ENCODE assay signal across 23 mouse cellular contexts in genomic region chr9:27951110-27951509, GRCm38 (mm10).
DNase-seq lines count a peak whose midpoint lies in the region; ATAC-seq lines count a peak whose summit lies in the region.
"Had no signal": no experiment of that assay in that cellular context is flagged by ENCODE, and none has a peak within 500 bp of the region (broad histone marks: within the 10 kb centered on the region; RNA-seq: fewer than 3 reads in every experiment).

No protein-coding gene starts in this region.

- no peaks in the 10 kb centered on the region for H3K27me3 ChIP-seq in lung, embryonic 15.5 days
- no peaks in the 10 kb centered on the region for H3K27me3 ChIP-seq in stomach, embryonic 14.5 days (ENCODE audit: control insufficient read depth, insufficient read depth, low read length)
- H3K27me3 ChIP-seq: embryonic facial prominence, embryonic 13.5 days; forebrain, embryonic 13.5 days; heart, embryonic 15.5 days; hindbrain, embryonic 13.5 days; Patski had no signal

- 55% methylated on average over 5 of the region's 5 CpGs for WGBS in lung, embryonic 15.5 days
- WGBS in stomach, embryonic 14.5 days = 54% methylated on average over 5 of the region's 5 CpGs

- DNase-seq in embryo, embryonic 11 days = peak; percentile 2
- DNase-seq in embryo, embryonic 10 days (ENCODE audit: low spot score) = no peak
- DNase-seq in lung, postnatal 25 days (ENCODE audit: low spot score) = no peak
- DNase-seq in ovary, adult 18-20 months (ENCODE audit: low spot score) = no peak
- DNase-seq in adipocyte (ENCODE audit: low spot score) = no peak
- DNase-seq: adrenal gland, adult 2 months; adrenal gland, postnatal 25 days; cerebellum, adult 2 months; cerebellum, postnatal 10 days; forebrain, postnatal 0 days; gastrocnemius, postnatal 14 days; heart, adult 2 months; heart, postnatal 14 days had no signal

- H3K4me2 ChIP-seq in lung, embryonic 15.5 days = no peak overlapping the region
- H3K4me2 ChIP-seq in stomach, embryonic 14.5 days (replicated peaks; ENCODE audit: low read depth, low read length) = no peak overlapping the region
- H3K4me2 ChIP-seq: embryonic facial prominence, embryonic 13.5 days; forebrain, embryonic 13.5 days; heart, embryonic 11.5 days; heart, embryonic 15.5 days; hindbrain, embryonic 13.5 days had no signal

- 0 out of 2 replicates have a peak overlapping the region, but pooled peaks have one; percentile 58 for H3K27ac ChIP-seq in lung, embryonic 15.5 days
- no peak overlapping the region for H3K27ac ChIP-seq in stomach, embryonic 14.5 days (ENCODE audit: low read length)
- H3K27ac ChIP-seq: embryonic facial prominence, embryonic 13.5 days; forebrain, embryonic 13.5 days; heart, adult 2 months; heart, embryonic 15.5 days; hindbrain, embryonic 13.5 days; hindbrain, postnatal 0 days had no signal

- no peak for ATAC-seq in lung, embryonic 15.5 days (ENCODE audit: borderline replicate concordance, extremely low read depth, low FRiP score, low TSS enrichment)
- ATAC-seq in stomach, embryonic 14.5 days (ENCODE audit: insufficient number of reproducible peaks, insufficient read depth, low FRiP score, low read depth) = peak; percentile 23; the same call in 1 of the 2 replicates
- ATAC-seq: activated CD4-positive, CD25-positive, alpha-beta regulatory T cell, adult 4 months; forebrain, embryonic 13.5 days; forebrain, postnatal 0 days; hindbrain, postnatal 0 days; Patski had no signal

- no peaks in the 10 kb centered on the region for H3K9me3 ChIP-seq in lung, embryonic 15.5 days
- no peaks in the 10 kb centered on the region for H3K9me3 ChIP-seq in stomach, embryonic 14.5 days (ENCODE audit: control insufficient read depth, low read depth, low read length)
- H3K9me3 ChIP-seq: embryonic facial prominence, embryonic 13.5 days; forebrain, embryonic 13.5 days; heart, embryonic 15.5 days; hindbrain, embryonic 13.5 days had no signal

- no peaks in the 10 kb centered on the region for H3K4me1 ChIP-seq in lung, embryonic 15.5 days
- H3K4me1 ChIP-seq in stomach, embryonic 14.5 days (ENCODE audit: control insufficient read depth, insufficient read depth, low read length) = peaks cover 4% of the 10 kb centered on the region; the same call in 1 of the 2 replicates
- H3K4me1 ChIP-seq: embryonic facial prominence, embryonic 13.5 days; forebrain, embryonic 13.5 days; heart, embryonic 15.5 days; hindbrain, embryonic 13.5 days had no signal

- no peak overlapping the region for H3K4me3 ChIP-seq in lung, embryonic 15.5 days
- no peak overlapping the region for H3K4me3 ChIP-seq in stomach, embryonic 14.5 days (ENCODE audit: low read depth, low read length)
- H3K4me3 ChIP-seq: embryonic facial prominence, embryonic 13.5 days; forebrain, embryonic 13.5 days; heart, adult 2 months; heart, embryonic 15.5 days; hindbrain, embryonic 13.5 days had no signal

- H3K9ac ChIP-seq in lung, embryonic 15.5 days = no peak overlapping the region
- no peak overlapping the region for H3K9ac ChIP-seq in stomach, embryonic 14.5 days (replicated peaks; ENCODE audit: low read depth, low read length)
- H3K9ac ChIP-seq: embryonic facial prominence, embryonic 13.5 days; forebrain, embryonic 13.5 days; forebrain, postnatal 0 days; heart, embryonic 15.5 days; hindbrain, embryonic 13.5 days had no signal

- no peaks in the 10 kb centered on the region for H3K36me3 ChIP-seq in lung, embryonic 15.5 days
- no peaks in the 10 kb centered on the region for H3K36me3 ChIP-seq in stomach, embryonic 14.5 days (ENCODE audit: control insufficient read depth, insufficient read depth, low read length)
- H3K36me3 ChIP-seq: embryonic facial prominence, embryonic 13.5 days; heart, embryonic 15.5 days; hindbrain, embryonic 13.5 days had no signal
